Mouse (Mus musculus) spleen, adult 10 weeks (tissue): ENCODE data around the gene Xrn1. TPM values are rescaled to one million over a fixed set of nuclear protein-coding genes. Genes with fewer than 3 reads are reported as not detected.

ENCODE experiments used
- polyA plus RNA-seq: library from polyadenylated mRNA; stranded (reverse); fragments of 350-450 nt; fragmentation: Illumina TruSeq; extraction: RNeasy Lipid Tissue Mini Kit (QIAGEN cat#74804); gene quantifications from one replicate; pipeline ENCODE4 v1.2.3, GENCODE M21; 2015; ENCODE audit warnings: low replicate concordance; ENCODE audit not compliant: insufficient read depth

The Xrn1 gene
- 35.7 TPM for polyA plus RNA-seq

DNA sequence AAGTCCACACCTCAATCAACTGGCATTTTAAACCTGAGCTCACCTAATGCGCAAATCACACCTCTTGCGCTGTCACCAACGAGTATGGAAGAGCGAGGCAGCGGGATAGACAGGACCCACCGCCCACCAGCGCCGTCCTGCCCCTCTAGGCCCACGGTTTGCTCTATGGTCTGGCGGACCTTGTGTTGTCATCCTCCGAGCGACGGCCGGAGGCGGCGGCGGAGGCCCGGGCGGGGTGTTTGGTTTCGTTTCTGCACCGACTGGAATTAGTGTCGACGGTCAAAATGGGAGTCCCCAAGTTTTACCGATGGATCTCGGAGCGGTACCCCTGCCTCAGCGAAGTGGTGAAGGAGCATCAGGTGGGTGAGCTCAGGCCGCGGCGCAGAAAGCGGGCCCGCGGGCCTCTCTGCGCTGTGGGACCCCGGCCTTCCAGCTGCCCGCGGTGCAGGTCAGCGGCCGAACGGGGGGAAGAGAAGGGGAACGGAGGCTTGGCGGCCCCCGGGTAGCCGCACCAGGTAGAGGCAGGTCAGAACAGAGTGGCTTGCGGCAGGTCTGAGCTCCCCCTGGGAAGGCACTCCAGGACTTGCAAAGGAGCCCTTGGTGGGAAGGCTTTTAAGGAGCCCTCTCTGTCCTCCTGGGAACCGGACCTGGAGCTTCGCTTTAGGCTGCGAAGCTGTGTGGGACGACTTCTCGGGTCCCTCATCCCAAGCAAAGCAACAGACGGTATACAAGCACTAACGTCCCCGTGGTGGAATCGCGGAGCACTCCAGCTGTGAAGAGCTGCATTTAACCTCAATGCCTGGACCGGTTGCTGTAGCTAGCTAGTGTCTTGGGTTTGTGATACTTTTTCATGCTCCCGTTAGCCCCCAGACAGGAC, at the start of gene Xrn1:
TSS of gene Xrn1 (plus strand) at position 176 of the 877 bp plus-strand sequence.

Other genes with a start within 250 kb of the Xrn1 start
- 1.9 TPM for gene Trpc1, start 204.4 kb upstream of the Xrn1 start, polyA plus RNA-seq
- gene Pls1, start 109.4 kb upstream of the Xrn1 start, polyA plus RNA-seq: 2.5 TPM
- 31.0 TPM for gene Atr, start 97.2 kb upstream of the Xrn1 start, polyA plus RNA-seq
- gene Gk5, start 164.6 kb downstream of the Xrn1 start, polyA plus RNA-seq: 5.5 TPM
- 67.7 TPM for gene Tfdp2, start 241.5 kb downstream of the Xrn1 start, polyA plus RNA-seq